Comparison of ENCODE assay signal across 17 mouse cellular contexts in genomic region chr12:51612361-51612760, GRCm38 (mm10). TPM values are rescaled to one million over a fixed set of nuclear protein-coding genes. Genes with fewer than 3 reads are reported as not detected.
"Had no signal": no experiment of that assay in that cellular context is flagged by ENCODE, and none has a peak within 500 bp of the region (broad histone marks: within the 10 kb centered on the region; RNA-seq: fewer than 3 reads in every experiment).

No protein-coding gene starts in this region.

- H3K4me1 ChIP-seq: liver, embryonic 13.5 days; midbrain, embryonic 12.5 days; midbrain, embryonic 15.5 days; neural tube, embryonic 12.5 days; neural tube, embryonic 15.5 days had no signal

- H3K9me3 ChIP-seq: liver, embryonic 13.5 days; midbrain, embryonic 12.5 days; midbrain, embryonic 15.5 days; neural tube, embryonic 12.5 days; neural tube, embryonic 15.5 days had no signal

- DNase-seq: layer of hippocampus, postnatal 36 days; liver, embryonic 13.5 days; lung, embryonic 14.5 days; right cerebral cortex, adult 18-20 months; right cerebral cortex, postnatal 14 days; right cerebral cortex, postnatal 4 days; thymus, postnatal 25 days had no signal

- H3K4me3 ChIP-seq: left cerebral cortex, adult 2 months; liver, embryonic 13.5 days; midbrain, embryonic 12.5 days; midbrain, embryonic 15.5 days; neural tube, embryonic 12.5 days; neural tube, embryonic 15.5 days had no signal

- H3K4me2 ChIP-seq: liver, embryonic 13.5 days; lung, embryonic 14.5 days; midbrain, embryonic 12.5 days; midbrain, embryonic 15.5 days; neural tube, embryonic 12.5 days; neural tube, embryonic 15.5 days had no signal

- H3K27ac ChIP-seq: kidney, postnatal 0 days; left cerebral cortex, adult 2 months; liver, embryonic 13.5 days; macrophage; midbrain, embryonic 12.5 days; midbrain, embryonic 15.5 days; neural tube, embryonic 12.5 days; neural tube, embryonic 15.5 days had no signal

- ATAC-seq: intestine, postnatal 0 days; lung, postnatal 0 days; midbrain, embryonic 15.5 days had no signal

- H3K9ac ChIP-seq: liver, embryonic 13.5 days; lung, embryonic 14.5 days; midbrain, embryonic 12.5 days; midbrain, embryonic 15.5 days; neural tube, embryonic 12.5 days; neural tube, embryonic 15.5 days had no signal

- H3K27me3 ChIP-seq: liver, embryonic 13.5 days; midbrain, embryonic 12.5 days; midbrain, embryonic 15.5 days; neural tube, embryonic 12.5 days; neural tube, embryonic 15.5 days had no signal

RNA-seq across cellular contexts. Expression of gene Coch, which starts 19.2 kb away (rescaled TPM):
- total RNA-seq: megakaryocyte, adult 5-6 weeks had no signal
- polyA plus RNA-seq: macrophage had no signal
